Mouse (Mus musculus) WW6 (cell line): ENCODE measurements around the gene Cd5l.

Source experiments
- DNase-seq: peaks from one replicate; pipeline ENCODE4 v3.0.0-alpha.2; 2013; ENCODE audit warnings: low read depth, low spot score

The Cd5l gene

DNA sequence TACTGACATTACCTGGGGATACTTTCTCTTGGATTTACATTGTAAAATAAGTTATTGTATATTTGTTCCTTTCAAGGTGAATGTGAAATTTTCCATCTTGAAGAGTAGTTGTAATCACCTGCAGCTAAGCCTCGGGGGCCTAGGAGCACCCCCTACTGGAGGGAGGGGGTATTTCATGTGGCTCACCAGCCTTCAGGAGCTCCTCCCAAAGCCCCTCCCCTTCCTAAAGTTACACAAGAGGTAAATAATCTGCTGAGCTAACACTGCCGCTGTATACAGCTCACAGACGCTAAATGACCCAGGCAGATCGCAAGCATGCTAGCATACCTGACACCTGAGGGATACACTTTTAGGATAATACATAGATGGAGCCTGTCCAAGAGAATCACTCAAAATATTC, 50.5 kb downstream of the Cd5l start:
- DNase-seq, result peak; percentile 58

DNA sequence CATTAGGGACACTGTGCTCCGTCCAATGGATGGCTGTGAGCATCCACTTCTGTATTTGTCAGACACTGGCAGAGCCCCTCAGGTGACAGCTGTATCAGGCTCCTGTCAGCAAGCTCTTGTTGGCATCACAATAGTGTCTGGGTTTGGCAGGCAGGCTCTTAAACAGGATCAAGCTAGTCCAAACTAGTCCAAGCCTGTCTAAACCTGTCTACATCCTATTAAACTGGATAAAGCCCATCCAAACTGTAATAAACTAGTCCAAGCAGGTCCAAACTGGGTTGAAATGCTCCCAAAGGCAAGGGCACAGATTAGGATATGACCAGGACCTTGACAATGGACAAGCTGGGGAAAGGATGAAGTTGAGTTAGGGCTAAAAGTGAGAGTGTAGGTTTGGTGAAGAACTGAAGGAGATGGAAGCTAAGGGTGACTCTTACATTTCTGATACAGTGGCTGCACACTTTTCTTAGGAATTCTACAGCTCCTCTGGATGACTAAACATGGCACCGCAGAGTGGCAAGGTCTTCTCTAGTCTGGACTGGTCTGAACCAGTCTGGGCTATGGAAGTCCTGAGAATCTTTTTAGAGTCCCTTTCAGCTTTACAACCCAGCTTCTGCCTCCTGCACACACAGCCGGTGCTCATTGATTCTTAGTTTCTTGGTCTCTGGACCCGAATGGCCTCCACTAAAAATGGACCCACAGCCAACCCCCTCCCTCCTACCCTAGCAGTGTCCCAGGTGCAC, 51.7 kb downstream of the Cd5l start:
- DNase-seq, result no peak

DNA sequence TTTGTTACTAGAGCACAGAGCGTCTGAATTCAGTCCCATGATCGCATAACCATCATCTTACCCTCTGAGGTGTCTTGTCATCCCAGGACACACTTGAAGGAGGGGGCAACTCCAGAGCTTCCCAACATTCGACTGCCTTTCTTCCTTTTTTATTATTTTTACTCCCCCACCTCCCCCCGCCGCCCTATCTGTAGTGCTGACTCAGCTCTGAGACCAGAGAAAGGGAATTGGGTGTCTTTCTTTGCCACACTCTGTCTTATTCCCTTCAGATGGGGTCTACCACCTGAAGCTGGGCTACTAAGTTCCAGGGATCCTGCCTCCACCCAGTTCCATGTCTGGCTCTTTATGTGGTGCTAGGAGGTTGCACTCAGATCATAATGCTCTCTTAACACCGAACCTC, 52.9 kb downstream of the Cd5l start:
- DNase-seq, result no peak

GRCm38 (mm10) chr3:87411150-87411549, 53.5 kb downstream of the Cd5l start:
- DNase-seq, result peak; percentile 52

DNA sequence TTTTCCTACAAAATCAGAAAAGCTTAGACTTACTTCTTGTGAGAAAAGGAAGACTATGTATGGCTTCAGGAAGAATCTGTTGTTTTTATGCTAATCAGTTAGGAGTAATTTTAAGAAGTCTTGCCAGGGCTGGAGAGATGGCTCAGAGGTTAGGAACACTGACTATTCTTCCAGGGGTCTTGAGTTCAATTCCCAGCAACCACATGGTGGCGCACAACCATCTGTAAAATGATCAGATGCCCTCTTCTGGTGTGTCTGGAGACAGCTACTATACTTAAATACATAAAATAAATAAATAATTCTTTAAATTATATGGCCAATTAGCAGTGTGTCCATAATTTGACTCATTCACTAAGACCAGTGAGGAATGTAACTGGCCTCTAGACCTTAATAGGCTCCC, 63.0 kb downstream of the Cd5l start:
- no peak for DNase-seq
